Comparison of ENCODE assay signal across 18 mouse cellular contexts in the genomic region with DNA sequence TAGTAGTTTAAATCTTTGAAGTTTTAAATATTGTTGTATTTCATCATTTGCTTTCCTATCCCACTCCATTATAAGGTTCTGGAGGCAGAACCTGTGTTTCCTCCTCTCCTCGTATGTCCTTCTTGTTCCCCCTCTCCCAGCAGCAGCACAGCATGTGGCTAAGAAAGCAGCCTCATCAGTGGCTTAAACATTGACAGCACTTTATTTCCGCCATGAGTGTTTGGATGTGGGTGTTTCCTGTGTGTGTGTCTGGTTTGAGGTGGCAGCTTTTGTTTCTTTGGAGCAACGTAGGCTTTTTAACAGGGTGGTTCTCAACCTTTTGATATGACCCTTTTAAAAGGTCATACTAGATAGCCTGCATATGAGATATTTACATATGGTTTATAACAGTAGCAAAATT.
"Had no signal": no experiment of that assay in that cellular context is flagged by ENCODE, and none has a peak within 500 bp of the region (broad histone marks: within the 10 kb centered on the region; RNA-seq: fewer than 3 reads in every experiment).

No protein-coding gene starts in this region.

- H3K4me3 ChIP-seq: limb, embryonic 12.5 days; limb, embryonic 15.5 days; lung, embryonic 15.5 days had no signal

- H3K4me2 ChIP-seq: limb, embryonic 12.5 days; limb, embryonic 15.5 days; liver, embryonic 11.5 days; lung, embryonic 15.5 days; midbrain, embryonic 11.5 days had no signal

- H3K9ac ChIP-seq: limb, embryonic 12.5 days; limb, embryonic 15.5 days; liver, embryonic 14.5 days; lung, embryonic 15.5 days had no signal

- DNase-seq: kidney, adult 8-10 months; kidney, postnatal 36 days; layer of hippocampus, postnatal 36 days; left cerebral cortex, postnatal 4 days; lung, adult 18-20 months; lung, postnatal 10 days; lung, postnatal 4 days; midbrain, embryonic 14.5 days; right cerebral cortex, adult 18-20 months; right cerebral cortex, postnatal 14 days; right cerebral cortex, postnatal 4 days; thymus, postnatal 25 days had no signal

- H3K27me3 ChIP-seq: limb, embryonic 12.5 days; limb, embryonic 15.5 days; lung, embryonic 15.5 days had no signal

- H3K4me1 ChIP-seq: limb, embryonic 12.5 days; limb, embryonic 15.5 days; lung, embryonic 15.5 days had no signal

- H3K27ac ChIP-seq: limb, embryonic 12.5 days; limb, embryonic 15.5 days; liver, embryonic 14.5 days; lung, embryonic 15.5 days had no signal

- H3K9me3 ChIP-seq: limb, embryonic 12.5 days; limb, embryonic 15.5 days; lung, embryonic 15.5 days had no signal
